Mouse (Mus musculus) adrenal gland, postnatal 4 days (tissue): ENCODE results near the gene 5730480H06Rik. TPM values are rescaled to one million over a fixed set of nuclear protein-coding genes. Genes with fewer than 3 reads are reported as not detected.

Experiments
- DNase-seq, 2 experiments: peaks; one replicate each; pipeline ENCODE4 v3.0.0; 2021 to 2022; ENCODE audit warnings: low spot score in 2 of 2, mixed read lengths in 2 of 2
- long read RNA-seq, 2 experiments: library from polyadenylated mRNA; stranded (forward); transcript quantifications; one replicate each; pipeline ENCODE4 v2.0.0; 2021
- total RNA-seq, 2 experiments: library from RNA; stranded (reverse); gene quantifications; 2 replicates each; pipeline ENCODE4 v1.2.3; 2021

5730480H06Rik gene
- total RNA-seq: 10 to 100 TPM; 26.0 to 27.4 TPM
- long read RNA-seq, experiment 1, transcript 5730480H06Rik-201 (9 exons, 1,616 nt): major isoform, 5 of 13 reads
- long read RNA-seq, experiment 1, partial matches to known transcripts: 0 of 13 reads
- long read RNA-seq, experiment 1, other reads (novel, unspliced or antisense): 5 of 13 reads
- long read RNA-seq, experiment 2, transcript 5730480H06Rik-201 (9 exons, 1,616 nt): major isoform, 12 of 21 reads
- long read RNA-seq, experiment 2, partial matches to known transcripts: 1 of 21 reads
- long read RNA-seq, experiment 2, other reads (novel, unspliced or antisense): 7 of 21 reads

- DNase-seq: no peak
Measured at GRCm38 (mm10) chr5:48327652-48328051, at the start of gene 5730480H06Rik. Gene 5730480H06Rik (plus strand): TSS chr5:48327952.

GRCm38 (mm10) chr5:48301186-48301585, 26.6 kb upstream of the 5730480H06Rik start:
- DNase-seq: no peak

DNA sequence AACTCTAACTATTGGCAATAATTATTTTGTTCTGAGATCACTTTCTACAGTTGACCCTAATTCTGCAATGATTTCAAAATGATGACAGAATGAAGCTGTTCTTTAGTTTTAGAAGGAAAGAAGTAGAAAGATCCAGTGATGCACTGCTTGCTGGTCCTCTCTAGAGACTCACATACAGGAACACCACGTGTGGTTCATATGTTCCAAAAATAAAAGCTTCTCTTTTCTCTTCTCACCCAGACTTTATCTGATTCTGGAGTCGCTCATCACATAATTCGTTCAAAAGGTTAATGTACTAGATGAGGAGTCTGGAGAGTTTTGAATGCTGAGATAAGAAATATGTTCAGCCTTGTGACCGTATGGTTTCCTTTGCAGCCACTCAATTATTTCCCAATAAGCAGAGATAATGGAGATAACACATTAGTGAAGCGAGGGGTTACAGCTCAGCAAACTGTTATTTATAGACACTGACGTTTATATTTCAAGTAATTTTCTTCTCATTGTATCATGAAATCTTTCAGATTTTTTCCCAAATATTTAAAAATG, 12.6 kb upstream of the 5730480H06Rik start:
- DNase-seq: no peak

DNA sequence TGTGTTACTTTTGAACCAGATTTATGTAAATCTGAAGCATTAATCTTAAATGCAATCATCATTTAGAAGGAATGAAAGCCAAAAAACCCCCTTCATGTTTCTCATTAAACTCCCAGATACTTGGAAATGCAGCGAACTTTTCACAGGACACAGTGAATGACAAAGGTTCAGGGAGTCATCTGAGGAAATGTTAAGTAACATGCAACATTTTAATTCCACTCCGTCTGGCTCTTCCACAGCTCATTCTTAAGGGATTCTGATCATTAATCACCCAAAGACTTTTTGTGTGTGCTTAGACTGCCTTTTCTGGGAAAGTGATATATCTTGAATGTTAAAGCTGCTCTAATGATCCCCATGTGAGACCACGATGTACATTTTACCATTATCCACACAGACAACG, 7.2 kb upstream of the 5730480H06Rik start:
- no peak for DNase-seq

GRCm38 (mm10) chr5:48326221-48326620, 1.5 kb upstream of the 5730480H06Rik start:
- DNase-seq: no peak

DNA sequence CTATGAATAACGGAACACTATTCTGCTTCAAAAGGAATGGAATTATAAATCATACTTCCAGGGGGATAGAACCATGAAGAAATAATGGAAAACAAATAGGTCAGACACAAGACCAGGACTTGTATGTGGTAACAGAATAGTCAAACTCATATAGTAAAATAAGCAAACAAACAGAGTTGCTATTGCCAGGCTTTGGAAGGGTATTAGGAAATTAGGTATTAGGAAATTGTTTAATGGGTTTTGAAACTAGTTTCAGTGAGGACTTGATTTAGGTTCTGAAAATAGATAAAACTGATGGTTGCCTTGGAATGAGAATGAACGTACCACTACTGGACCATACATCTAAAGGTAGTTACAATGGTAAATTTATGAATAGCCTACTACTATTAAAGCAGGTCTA, 2.0 kb downstream of the 5730480H06Rik start:
- no peak for DNase-seq

DNA sequence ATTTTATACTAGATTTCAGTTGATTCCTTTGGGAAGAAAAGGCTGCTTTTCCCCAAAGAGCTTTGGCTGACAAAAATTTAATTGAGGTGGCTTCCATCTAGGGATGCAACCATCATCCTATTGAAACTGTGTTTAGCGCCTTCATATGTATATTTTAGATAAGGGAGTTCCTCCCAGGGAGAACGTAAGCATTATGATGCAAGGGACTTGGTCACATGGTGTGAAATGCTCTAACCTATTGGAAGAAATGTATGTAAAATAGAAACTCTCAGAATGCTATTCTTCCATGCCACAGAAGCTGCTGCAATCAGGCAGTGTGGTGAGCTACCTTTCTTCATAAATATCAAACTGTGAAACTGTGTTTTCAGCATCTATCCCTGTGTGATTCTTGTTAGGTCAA, 3.1 kb downstream of the 5730480H06Rik start:
- no peak for DNase-seq

DNA sequence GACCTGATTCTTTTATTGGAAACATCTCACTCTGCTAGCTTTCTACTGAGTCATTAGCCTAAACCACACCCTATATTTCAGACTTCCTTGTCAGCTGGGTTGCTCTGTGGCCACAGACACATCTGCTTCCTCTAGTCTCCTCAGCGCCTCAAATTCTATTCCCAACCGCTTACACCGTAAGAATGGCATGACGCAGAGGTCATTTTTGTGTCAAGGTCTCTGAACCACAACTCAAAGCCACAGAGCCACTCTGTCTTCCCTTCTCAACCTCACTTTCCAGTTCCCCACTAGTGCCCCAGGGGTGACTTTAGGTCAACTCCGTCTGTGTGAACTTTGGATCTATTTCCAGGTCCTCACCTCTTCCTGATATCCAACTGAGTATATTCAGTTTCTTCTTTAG, 3.7 kb downstream of the 5730480H06Rik start:
- DNase-seq: no peak

DNA sequence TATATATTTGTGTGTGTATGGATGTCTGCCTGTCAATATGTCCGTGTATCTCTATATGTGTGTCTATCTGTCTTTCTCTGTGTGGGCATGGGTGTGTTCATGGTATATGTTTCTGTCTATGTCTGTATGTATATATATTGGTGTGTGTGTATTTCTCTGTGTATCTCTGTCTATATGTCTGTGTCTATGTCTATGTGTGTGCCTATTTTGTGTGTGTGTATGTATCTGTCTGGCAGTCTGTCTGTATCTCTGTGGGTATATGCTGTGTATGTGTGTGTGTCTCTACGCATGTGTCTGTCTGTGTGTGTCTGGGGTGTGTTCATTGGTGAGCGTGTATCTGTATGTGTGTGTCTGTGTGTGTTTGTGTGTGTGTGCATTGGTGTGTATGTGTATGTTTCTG, 5.7 kb downstream of the 5730480H06Rik start:
- DNase-seq: no peak

- no peak for DNase-seq
Measured at GRCm38 (mm10) chr5:48333884-48334513, 6.2 kb downstream of the 5730480H06Rik start.

DNA sequence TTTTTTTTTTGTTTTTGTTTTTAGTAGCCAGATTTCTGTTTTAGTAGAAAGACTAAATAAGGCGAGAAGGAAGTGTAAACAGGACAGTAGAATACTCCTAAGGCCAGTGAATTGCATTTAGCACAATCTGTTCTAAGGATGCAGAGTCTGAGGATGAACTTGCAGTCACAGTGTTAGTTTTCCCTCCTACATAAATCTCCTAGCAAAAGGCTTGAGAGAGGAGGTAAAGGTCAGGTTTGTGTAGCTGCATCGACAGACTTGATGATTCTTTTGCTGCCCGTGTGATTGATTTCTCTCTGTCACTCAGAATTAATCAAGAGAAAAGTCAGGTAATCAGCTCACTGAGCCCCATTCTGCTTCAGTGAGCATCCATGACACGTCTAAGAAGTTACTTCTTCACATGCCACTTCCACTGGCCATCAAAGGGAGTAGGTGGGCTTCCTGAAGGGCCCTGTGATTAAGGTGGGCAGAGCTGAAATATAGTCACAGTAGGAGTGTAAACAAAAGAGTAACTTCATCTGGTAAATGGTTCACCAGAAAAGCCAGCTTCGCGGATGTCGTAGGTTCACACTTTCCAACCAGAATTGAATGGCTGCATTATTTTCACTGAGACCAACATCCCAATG, 13.2 kb downstream of the 5730480H06Rik start:
- DNase-seq: no peak

- DNase-seq: no peak
Measured at GRCm38 (mm10) chr5:48345095-48345982, 17.6 kb downstream of the 5730480H06Rik start.

- no peak for DNase-seq
Measured at GRCm38 (mm10) chr5:48345983-48346648, 18.4 kb downstream of the 5730480H06Rik start.

GRCm38 (mm10) chr5:48349309-48349708, 21.6 kb downstream of the 5730480H06Rik start:
- no peak for DNase-seq

- peak; percentile 69 to 89 for DNase-seq
Measured at GRCm38 (mm10) chr5:48371890-48372766, 44.4 kb downstream of the 5730480H06Rik start.

DNA sequence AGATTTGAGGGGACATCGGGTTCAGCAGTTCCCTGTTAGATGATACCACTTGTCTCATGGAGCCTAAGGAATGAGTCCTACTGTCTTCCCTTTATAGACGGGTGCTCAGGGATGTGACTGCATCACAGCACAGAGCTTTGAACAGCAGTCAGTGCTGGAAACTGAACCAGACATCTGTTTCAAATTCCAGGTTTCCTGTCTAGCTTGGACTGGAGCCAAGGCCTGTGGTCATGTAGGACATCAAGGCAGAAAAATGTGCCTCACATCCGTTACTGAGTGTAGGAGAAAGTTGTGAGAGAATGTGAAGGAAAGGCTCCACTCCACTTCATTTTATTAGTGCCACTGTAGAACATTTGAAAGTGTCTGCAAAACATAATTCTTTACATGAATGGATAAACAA, 74.7 kb downstream of the 5730480H06Rik start:
- no peak for DNase-seq

- no peak for DNase-seq
Measured at GRCm38 (mm10) chr5:48408276-48408675, 80.5 kb downstream of the 5730480H06Rik start.

GRCm38 (mm10) chr5:48410348-48410747, 82.6 kb downstream of the 5730480H06Rik start:
- peak in 1 of 2 experiments; percentile 5 for DNase-seq

DNA sequence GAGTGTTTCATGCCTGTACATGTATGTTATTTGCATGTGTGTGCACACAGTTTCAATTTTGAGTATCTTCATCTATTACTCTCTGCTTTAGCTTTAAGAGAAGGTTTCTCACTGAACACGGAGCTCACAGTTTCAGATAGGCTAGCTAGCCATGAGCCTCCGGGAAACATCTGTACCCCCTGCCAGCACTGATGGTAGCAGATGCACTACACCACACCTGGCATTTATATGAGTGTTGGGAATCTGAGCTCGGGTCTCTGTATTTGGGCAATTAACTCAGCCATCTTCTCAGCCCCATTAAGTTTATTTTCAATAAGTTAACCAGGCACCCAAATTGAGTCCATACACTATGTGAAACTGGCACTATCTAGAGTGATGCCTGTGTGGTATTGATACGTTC, 83.7 kb downstream of the 5730480H06Rik start:
- no peak for DNase-seq
